Comparison of ENCODE assay signal across 8 mouse cellular contexts in genomic region chr14:28958131-28959015, GRCm38 (mm10). TPM values are rescaled to one million over a fixed set of nuclear protein-coding genes. Genes with fewer than 3 reads are reported as not detected.
DNase-seq lines count a peak whose midpoint lies in the region; ATAC-seq and TF ChIP-seq lines count a peak whose summit lies in the region.

No protein-coding gene starts in this region.

- no peak for TF ChIP-seq POLR2A in lung, adult 2 months (IDR thresholded peaks at IDR 0.05; ENCODE audit: borderline replicate concordance, extremely low read depth, low read depth, low read length)

- TF ChIP-seq CTCF in lung, adult 2 months (IDR thresholded peaks at IDR 0.05; ENCODE audit: insufficient read depth, low read length), result no peak

- no peak overlapping the region for H3K4me2 ChIP-seq in embryonic facial prominence, embryonic 11.5 days (ENCODE audit: low read depth, low read length)
- H3K4me2 ChIP-seq in hindbrain, embryonic 16.5 days (ENCODE audit: low read length), result no peak overlapping the region
- 0 out of 2 replicates have a peak overlapping the region, but pooled peaks have one; percentile 3 for H3K4me2 ChIP-seq in midbrain, embryonic 12.5 days (replicated peaks)

- no peaks in the 10 kb centered on the region for H3K9me3 ChIP-seq in embryonic facial prominence, embryonic 11.5 days (replicated peaks; ENCODE audit: control insufficient read depth, low read length)
- no peaks in the 10 kb centered on the region for H3K9me3 ChIP-seq in hindbrain, embryonic 16.5 days (ENCODE audit: control insufficient read depth, low read length)
- no peaks in the 10 kb centered on the region for H3K9me3 ChIP-seq in midbrain, embryonic 12.5 days

- no peaks in the 10 kb centered on the region for H3K4me1 ChIP-seq in lung, adult 2 months (ENCODE audit: control insufficient read depth, insufficient read depth, low read length)
- H3K4me1 ChIP-seq in embryonic facial prominence, embryonic 11.5 days (ENCODE audit: control insufficient read depth, insufficient read depth, low read length), result peaks cover 3% of the 10 kb centered on the region
- H3K4me1 ChIP-seq in hindbrain, embryonic 16.5 days (ENCODE audit: control insufficient read depth, insufficient read depth, low read depth, low read length), result peaks cover 16% of the 10 kb centered on the region
- H3K4me1 ChIP-seq in midbrain, embryonic 12.5 days, result peaks cover 51% of the 10 kb centered on the region

- no peaks in the 10 kb centered on the region for H3K36me3 ChIP-seq in embryonic facial prominence, embryonic 11.5 days (replicated peaks; ENCODE audit: control insufficient read depth, insufficient read depth, low read depth, low read length)
- H3K36me3 ChIP-seq in hindbrain, embryonic 16.5 days (ENCODE audit: control insufficient read depth, insufficient read depth, low read length), result no peaks in the 10 kb centered on the region
- H3K36me3 ChIP-seq in midbrain, embryonic 12.5 days, result no peaks in the 10 kb centered on the region

- peak; percentile 85 for ATAC-seq in embryonic facial prominence, embryonic 11.5 days (replicated peaks; ENCODE audit: insufficient number of reproducible peaks, low FRiP score, low TSS enrichment, low read depth)
- peak; percentile 90 for ATAC-seq in hindbrain, embryonic 16.5 days
- peak; percentile 86 for ATAC-seq in midbrain, embryonic 12.5 days (ENCODE audit: low FRiP score, low read depth)

- no peaks in the 10 kb centered on the region for H3K27me3 ChIP-seq in embryonic facial prominence, embryonic 11.5 days (ENCODE audit: control insufficient read depth, insufficient read depth, low read length)
- no peaks in the 10 kb centered on the region for H3K27me3 ChIP-seq in hindbrain, embryonic 16.5 days (replicated peaks; ENCODE audit: control insufficient read depth, insufficient read depth, low read length)
- H3K27me3 ChIP-seq in midbrain, embryonic 12.5 days, result no peaks in the 10 kb centered on the region

- peak; percentile 38 for DNase-seq in lung, postnatal 10 days
- no peak for DNase-seq in lung, adult 2 months
- peak; percentile 85 for DNase-seq in embryonic facial prominence, embryonic 11.5 days (ENCODE audit: low spot score)
- no peak for DNase-seq in spleen, adult 12 weeks (ENCODE audit: low spot score)
- no peak for DNase-seq in ovary, postnatal 36 days (ENCODE audit: low spot score)
- no peak for DNase-seq in adrenal gland, postnatal 25 days

- no peak overlapping the region for H3K4me3 ChIP-seq in lung, adult 2 months (replicated peaks; ENCODE audit: extremely low read depth, low read depth, low read length)
- no peak overlapping the region for H3K4me3 ChIP-seq in embryonic facial prominence, embryonic 11.5 days (ENCODE audit: low read depth, low read length)
- no peak overlapping the region for H3K4me3 ChIP-seq in hindbrain, embryonic 16.5 days (ENCODE audit: low read length)
- H3K4me3 ChIP-seq in midbrain, embryonic 12.5 days, result no peak overlapping the region

- no peak overlapping the region for H3K9ac ChIP-seq in embryonic facial prominence, embryonic 11.5 days (replicated peaks; ENCODE audit: low read length)
- no peak overlapping the region for H3K9ac ChIP-seq in hindbrain, embryonic 16.5 days (ENCODE audit: low read depth, low read length)
- no peak overlapping the region for H3K9ac ChIP-seq in midbrain, embryonic 12.5 days (replicated peaks)

- H3K27ac ChIP-seq in embryonic facial prominence, embryonic 11.5 days (replicated peaks; ENCODE audit: low read depth, low read length), result no peak overlapping the region
- peak overlapping the region; percentile 64 for H3K27ac ChIP-seq in hindbrain, embryonic 16.5 days (ENCODE audit: low read depth, low read length)
- peak overlapping the region; percentile 91 for H3K27ac ChIP-seq in midbrain, embryonic 12.5 days (replicated peaks)

- 26% methylated on average over 6 of the region's 6 CpGs for WGBS in lung, adult 2 months
- 21% methylated on average over 6 of the region's 6 CpGs for WGBS in embryonic facial prominence, embryonic 11.5 days
- 14% methylated on average over 6 of the region's 6 CpGs for WGBS in hindbrain, embryonic 16.5 days
- WGBS in midbrain, embryonic 12.5 days, result 12% methylated on average over 6 of the region's 6 CpGs

RNA-seq across cellular contexts. Expression of gene Lrtm1, which starts 59.6 kb away (rescaled TPM):
- 0.08 and 1.6 TPM in 2 replicates for polyA plus RNA-seq in lung, adult 2 months (2012; rRNA removed)
- 0.18 and 0.32 TPM in 2 replicates for polyA plus RNA-seq in embryonic facial prominence, embryonic 11.5 days (2014; fragmentation: Nextera tagmentation; extraction: Ambion mirVana)
- polyA plus RNA-seq in hindbrain, embryonic 16.5 days (2015; fragmentation: Nextera tagmentation; extraction: Ambion mirVana), result 0.31 and 0.38 TPM in 2 replicates
- 0.79 and 1.1 TPM in 2 replicates for polyA plus RNA-seq in midbrain, embryonic 12.5 days (2016; fragmentation: Nextera tagmentation; extraction: Ambion mirVana)
- 0.09 and 0.48 TPM in 2 replicates for total RNA-seq in adrenal gland, postnatal 25 days (2021)

Comparison
In these comparisons a context has a peak if more than half of its experiments do, and no peak if none do; other contexts are left out.
1. DNase-seq: peak in lung, postnatal 10 days (single experiment) and embryonic facial prominence, embryonic 11.5 days (single experiment); none in lung, adult 2 months (single experiment), spleen, adult 12 weeks (single experiment), ovary, postnatal 36 days (single experiment) and adrenal gland, postnatal 25 days (single experiment).
2. Peak in every context shown above with its lines, with median percentiles within 50 percentile points of each other: ATAC-seq.